Mouse (Mus musculus) urinary bladder, postnatal 4 days (tissue): Measurements from ENCODE around the gene Mrps17.

Source experiments
- DNase-seq, 2 experiments: peaks; one replicate each; pipeline ENCODE4 v3.0.0; 2021 to 2022; ENCODE audit warnings: low spot score in 2 of 2

Gene Mrps17

GRCm38 (mm10) chr5:129742903-129743488 is 27.7 kb downstream of the Mrps17 start:
- no peak for DNase-seq

DNA sequence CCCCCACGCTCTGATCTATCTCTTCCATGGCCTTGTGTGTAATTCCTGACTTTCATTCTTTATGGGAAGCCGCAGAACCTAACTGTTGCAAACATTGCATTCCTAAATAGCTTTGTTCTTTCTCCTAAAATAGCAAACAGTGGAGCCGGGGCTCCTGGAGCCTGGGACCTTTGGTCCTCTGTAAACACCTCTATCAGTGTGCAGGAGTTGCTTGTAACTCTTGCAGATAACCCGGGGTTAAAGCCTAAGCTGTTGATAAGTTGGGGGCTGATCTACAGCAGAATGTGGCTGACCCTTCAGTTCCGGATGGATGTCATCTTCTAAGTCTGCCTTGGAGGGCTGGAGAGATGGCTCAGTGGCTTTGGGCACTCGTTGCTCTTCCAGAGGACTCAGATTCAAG is 28.8 kb downstream of the Mrps17 start:
- no peak for DNase-seq

GRCm38 (mm10) chr5:129756886-129757285 is 41.6 kb downstream of the Mrps17 start:
- no peak for DNase-seq

DNA sequence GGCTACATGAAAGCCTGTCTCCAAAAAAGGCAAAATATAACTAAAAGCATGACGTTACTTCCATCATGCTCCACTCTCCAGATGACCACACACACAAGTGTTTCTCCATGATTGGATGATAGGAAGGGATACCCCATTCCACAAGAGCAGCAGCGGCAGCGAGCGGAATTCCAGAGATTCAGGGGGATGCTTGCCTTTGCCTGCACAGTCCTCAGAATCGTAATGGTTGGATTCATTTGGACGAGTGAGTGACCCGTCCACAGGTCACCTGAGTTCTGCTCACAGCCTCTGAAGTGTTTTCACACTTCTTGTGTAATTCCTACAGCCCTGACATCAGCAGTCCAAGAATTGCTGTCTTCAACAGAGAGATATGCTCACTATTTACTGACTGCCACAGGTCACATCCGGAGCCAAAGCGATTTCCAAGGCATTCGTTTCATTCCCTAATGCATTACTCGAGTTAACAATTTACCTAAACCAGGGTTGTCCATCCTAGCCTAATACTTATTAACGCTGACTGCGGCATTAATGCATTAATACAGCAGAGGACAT is 44.7 kb downstream of the Mrps17 start:
- DNase-seq = no peak

GRCm38 (mm10) chr5:129761865-129762540 is 46.7 kb downstream of the Mrps17 start:
- no peak for DNase-seq

DNA sequence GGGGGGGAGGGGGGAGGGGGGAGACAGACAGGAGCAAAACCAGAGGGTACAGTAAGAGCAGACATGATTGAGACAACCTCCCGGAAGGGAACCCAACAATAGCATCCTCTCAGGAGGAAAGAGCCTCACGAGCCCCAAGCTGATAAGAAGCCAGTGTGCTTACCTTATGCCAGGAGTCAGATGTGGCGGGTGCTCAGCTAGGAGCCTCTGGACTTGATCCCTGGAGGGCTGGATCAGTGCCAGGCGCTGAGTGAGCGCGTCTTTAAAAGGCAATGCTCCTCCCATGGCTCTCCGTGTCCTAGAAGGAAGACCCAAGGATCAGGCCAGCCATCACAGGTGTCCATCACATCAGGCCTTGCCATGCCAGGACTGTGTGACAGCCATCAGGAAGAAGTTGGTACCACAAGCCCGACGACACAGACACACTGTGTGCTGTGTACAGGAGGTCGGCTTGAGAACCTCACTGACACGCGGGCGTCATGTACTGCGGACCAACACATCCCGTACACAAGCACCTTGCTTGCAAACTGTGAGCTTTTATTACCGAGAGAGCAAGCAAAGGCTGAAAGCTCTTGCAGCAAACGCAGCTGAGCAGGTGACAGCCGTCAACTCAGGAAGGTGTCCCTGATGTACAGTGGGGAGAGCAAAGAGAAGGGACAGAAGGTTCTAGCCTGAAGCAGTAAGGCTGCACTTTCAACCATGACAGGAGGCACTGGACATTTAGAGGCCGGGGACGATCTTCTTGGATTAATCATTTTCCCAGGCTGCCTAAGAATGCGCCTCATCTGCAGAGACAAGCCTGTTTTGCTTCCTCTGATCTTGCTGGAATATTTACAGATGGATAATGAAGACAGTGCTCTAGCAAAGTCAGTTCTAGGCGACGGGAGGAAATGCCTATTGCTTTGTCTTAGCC is 55.4 kb downstream of the Mrps17 start:
- no peak for DNase-seq
